Mouse (Mus musculus): ENCODE results near the gene Smarcc1. TPM values are rescaled to one million over a fixed set of nuclear protein-coding genes. Genes with fewer than 3 reads are reported as not detected.

Smarcc1 gene
- total and polyA plus RNA-seq, 3 experiments = 30.4 to 97.0 (median 41.3) TPM

DNA sequence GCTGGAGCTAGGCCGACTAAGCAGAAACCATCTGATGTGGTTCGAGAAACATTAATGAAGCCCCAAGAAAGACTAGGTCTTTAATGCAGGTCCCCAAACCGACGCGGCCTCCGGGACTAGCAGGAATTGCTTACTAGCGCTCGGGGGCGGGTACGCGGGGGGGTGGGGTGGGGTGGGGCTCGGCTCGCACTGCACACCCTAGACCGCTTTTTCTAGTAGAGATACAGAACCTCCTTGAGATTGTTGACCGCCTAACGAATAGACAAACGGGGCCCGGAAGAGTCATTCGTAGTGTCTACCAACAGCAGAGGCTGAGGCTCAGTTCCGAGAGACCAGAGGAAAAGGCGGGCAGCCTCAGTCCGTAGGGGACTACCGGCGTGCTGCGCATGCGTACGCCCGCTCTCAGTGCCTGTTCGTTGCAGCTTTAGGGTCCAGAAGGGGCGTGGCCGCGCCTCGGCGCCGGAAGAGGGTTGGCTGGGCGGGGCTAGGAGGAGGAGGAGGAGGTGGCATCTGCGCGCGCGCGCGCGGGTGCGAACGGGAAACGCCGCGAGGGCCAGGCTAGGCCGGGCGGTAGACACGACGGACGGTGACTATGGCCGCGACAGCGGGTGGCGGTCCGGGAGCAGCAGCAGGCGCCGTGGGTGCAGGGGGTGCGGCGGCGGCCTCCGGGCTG is 14.2 kb downstream of the Smarcc1 start (continued):
- TF ChIP-seq MYC (IDR thresholded peaks at IDR 0.05; ENCODE audit: low read depth, low read length) (no peak), BHLHE40 (IDR thresholded peaks at IDR 0.05; ENCODE audit: low read depth, low read length) (no peak), RAD21 (IDR thresholded peaks at IDR 0.05; ENCODE audit: low read depth, low read length) (no peak), ELF1 (IDR thresholded peaks at IDR 0.05; ENCODE audit: low read depth, low read length) (peak; percentile 86), MAX (IDR thresholded peaks at IDR 0.05; ENCODE audit: low read length) (peak; percentile 85), HCFC1 (IDR thresholded peaks at IDR 0.05; ENCODE audit: low read depth, low read length) (peak; percentile 71)

DNA sequence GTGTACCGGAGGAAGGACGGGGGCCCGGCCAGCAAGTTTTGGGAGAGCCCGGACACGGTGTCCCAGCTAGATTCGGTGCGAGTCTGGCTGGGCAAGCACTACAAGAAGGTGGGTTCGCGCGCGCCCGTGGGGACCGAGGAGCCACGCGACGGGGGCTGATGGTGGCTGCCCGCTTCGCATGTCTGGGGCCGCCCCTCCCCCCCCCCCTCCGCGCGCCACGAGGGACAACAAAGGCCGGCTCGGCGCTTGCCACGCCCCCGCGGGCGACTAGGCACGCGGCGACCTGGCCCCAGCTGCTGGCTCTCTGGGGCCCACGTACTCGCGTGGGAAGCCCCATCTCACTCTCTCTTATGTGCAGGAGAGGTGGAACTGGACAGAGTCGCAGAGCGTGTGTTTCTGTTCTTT is 14.7 kb downstream of the Smarcc1 start:
- DNase-seq (ENCODE audit: extremely low read depth) = peak; percentile 41
- Histone ChIP-seq H3K9me3 (replicated peaks; ENCODE audit: low read length) (no peaks in the 10 kb centered on the region), H3K27me3 (replicated peaks) (no peaks in the 10 kb centered on the region), H3K4me3 (replicated peaks in 1 of 3; ENCODE audit: low read depth in 2 of 3, low read length in 2 of 3, poor library complexity in 1 of 3) (peak overlapping the region; percentile 90 to 96 (median 96)), H3K36me3 (replicated peaks in 1 of 2; ENCODE audit: control insufficient read depth in 1 of 2, insufficient read depth in 1 of 2, low read length in 1 of 2) (peaks cover 14 to 30% of the 10 kb centered on the region in 2 experiments), H3K27ac (ENCODE audit: insufficient read depth, low read depth) (peak overlapping the region; percentile 67), H3K4me2 (ENCODE audit: insufficient read depth, low read depth, poor library complexity, severe bottlenecking) (peak overlapping the region; percentile 94), H3K4me1 (ENCODE audit: control insufficient read depth in 1 of 2, insufficient read depth in 2 of 2) (peaks cover 5 to 36% of the 10 kb centered on the region in 2 experiments; a peak in 3 of 4 replicates), H3K9ac (ENCODE audit: insufficient read depth, low read depth) (peak overlapping the region; percentile 96), H3K79me2 (replicated peaks; ENCODE audit: control insufficient read depth, extremely low read depth, insufficient read depth, poor library complexity, severe bottlenecking) (peaks cover 53% of the 10 kb centered on the region)
- dilution Hi-C loops (cut with MboI; ENCODE audit: extremely low pct_ligation_motif_present, extremely low pct_unique_long_range_greater_than_20kb, low sequenced_read_pairs) (no loop called here), in situ Hi-C loops (cut with MboI; ENCODE audit: low pct_ligation_motif_present, low pct_unique_long_range_greater_than_20kb, low sequenced_read_pairs) (no loop called here)
- TF ChIP-seq TBP (conservative IDR thresholded peaks at IDR 0.05; ENCODE audit: low read depth, low read length) (no peak), POLR2AphosphoS2 (IDR thresholded peaks at IDR 0.05; ENCODE audit: low read depth, low read length) (no peak), SIN3A (IDR thresholded peaks at IDR 0.05; ENCODE audit: low read length) (peak; percentile 72), ZNF384 (IDR thresholded peaks at IDR 0.05; ENCODE audit: low read depth, low read length) (no peak), JUN (IDR thresholded peaks at IDR 0.05; ENCODE audit: insufficient read depth, low read depth, low read length) (no peak), POLR2A (IDR thresholded peaks at IDR 0.05; ENCODE audit: low read depth, low read length) (no peak), MYC (IDR thresholded peaks at IDR 0.05; ENCODE audit: low read depth, low read length) (0 out of 2 replicates have a peak, but pooled peaks have one; percentile 47), ELF1 (IDR thresholded peaks at IDR 0.05; ENCODE audit: low read depth, low read length) (no peak), MXI1 (IDR thresholded peaks at IDR 0.05; ENCODE audit: low read depth, low read length) (peak; percentile 66), NRF1 (IDR thresholded peaks at IDR 0.05; ENCODE audit: low read depth, low read length) (no peak), NELFE (IDR thresholded peaks at IDR 0.05; ENCODE audit: low read depth, low read length) (no peak), BHLHE40 (IDR thresholded peaks at IDR 0.05; ENCODE audit: low read depth, low read length) (peak; percentile 64)

DNA sequence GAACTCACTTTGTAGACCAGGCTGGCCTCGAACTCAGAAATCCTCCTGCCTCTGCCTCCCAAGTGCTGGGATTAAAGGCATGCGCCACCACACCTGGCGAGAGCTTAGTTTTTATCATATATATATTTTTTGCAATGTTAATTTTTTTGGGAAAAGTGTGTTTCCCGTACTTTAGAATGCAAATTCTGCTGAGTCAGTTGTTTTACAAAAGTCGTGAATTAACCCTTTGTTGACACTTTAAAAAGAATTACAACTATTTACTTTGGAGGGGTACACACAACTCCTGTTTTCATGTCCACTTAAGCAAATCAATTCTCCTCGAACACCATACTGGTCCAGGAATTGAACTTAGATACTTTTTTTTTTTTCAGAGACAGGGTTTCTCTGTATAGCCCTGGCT is 15.4 kb downstream of the Smarcc1 start:
- no peaks in the 10 kb centered on the region for H3K27me3 ChIP-seq (replicated peaks)
- peak overlapping the region; percentile 94 for H3K4me2 ChIP-seq (ENCODE audit: insufficient read depth, low read depth, poor library complexity, severe bottlenecking)
- peak overlapping the region; percentile 96 for H3K9ac ChIP-seq (ENCODE audit: insufficient read depth, low read depth)
- H3K36me3 ChIP-seq (replicated peaks in 1 of 2; ENCODE audit: control insufficient read depth in 1 of 2, insufficient read depth in 1 of 2, low read length in 1 of 2) = peaks cover 14 to 34% of the 10 kb centered on the region in 2 experiments
- dilution Hi-C loops (cut with MboI; ENCODE audit: extremely low pct_ligation_motif_present, extremely low pct_unique_long_range_greater_than_20kb, low sequenced_read_pairs) (no loop called here), in situ Hi-C loops (cut with MboI; ENCODE audit: low pct_ligation_motif_present, low pct_unique_long_range_greater_than_20kb, low sequenced_read_pairs) (no loop called here)
- peak overlapping the region; percentile 90 to 96 (median 96) for H3K4me3 ChIP-seq (replicated peaks in 1 of 3; ENCODE audit: low read depth in 2 of 3, low read length in 2 of 3, poor library complexity in 1 of 3)
- peaks cover 58% of the 10 kb centered on the region for H3K79me2 ChIP-seq (replicated peaks; ENCODE audit: control insufficient read depth, extremely low read depth, insufficient read depth, poor library complexity, severe bottlenecking)
- H3K4me1 ChIP-seq (ENCODE audit: control insufficient read depth in 1 of 2, insufficient read depth in 2 of 2) = peaks cover 5 to 36% of the 10 kb centered on the region in 2 experiments; a peak in 3 of 4 replicates
- no peak overlapping the region for H3K27ac ChIP-seq (ENCODE audit: insufficient read depth, low read depth)
- TF ChIP-seq NELFE (IDR thresholded peaks at IDR 0.05; ENCODE audit: low read depth, low read length) (no peak), MAFK (IDR thresholded peaks at IDR 0.05; ENCODE audit: insufficient replicate concordance, low read length) (peak; percentile 99)
- DNase-seq (ENCODE audit: extremely low read depth) = no peak
- H3K9me3 ChIP-seq (replicated peaks; ENCODE audit: low read length) = no peaks in the 10 kb centered on the region
